Mouse (Mus musculus) intestine, embryonic 16.5 days (tissue): ENCODE measurements around the gene Gm20388. TPM values are rescaled to one million over a fixed set of nuclear protein-coding genes. Genes with fewer than 3 reads are reported as not detected.

Experiments
- ATAC-seq: fragments of 200-750 bp; cut with Nextera tagmentation; 2 replicates; pipeline ENCODE4 v1.8.0; 2017; ENCODE audit warnings: moderate TSS enrichment, moderate library complexity
- H3K27ac ChIP-seq: fragments of 300-500 bp; sonication (generic); 2 replicates; pipeline ENCODE4 v1.5.1; 2014; ENCODE audit warnings: mild to moderate bottlenecking, low read length
- H3K27me3 ChIP-seq: fragments of 300-500 bp; sonication (generic); replicated peaks from 2 replicates; pipeline ENCODE4 v1.6.1; 2014; ENCODE audit warnings: low read length, control low read depth, mixed read lengths; ENCODE audit not compliant: control insufficient read depth, insufficient read depth
- H3K36me3 ChIP-seq: fragments of 300-500 bp; sonication (generic); 2 replicates; pipeline ENCODE4 v1.6.1; 2014; ENCODE audit warnings: low read length, control low read depth; ENCODE audit not compliant: control insufficient read depth, insufficient read depth
- H3K4me1 ChIP-seq: fragments of 300-500 bp; sonication (generic); 2 replicates; pipeline ENCODE4 v1.6.1; 2014; ENCODE audit warnings: low read length, control low read depth, mixed read lengths; ENCODE audit not compliant: control insufficient read depth, insufficient read depth
- H3K4me2 ChIP-seq: fragments of 300-500 bp; sonication (generic); 2 replicates; pipeline ENCODE4 v1.6.1; 2014; ENCODE audit warnings: low read depth, low read length, control low read depth
- H3K4me3 ChIP-seq: fragments of 300-500 bp; sonication (generic); 2 replicates; pipeline ENCODE4 v1.5.1; 2014; ENCODE audit warnings: mild to moderate bottlenecking, low read length
- H3K9ac ChIP-seq: fragments of 300-500 bp; sonication (generic); 2 replicates; pipeline ENCODE4 v1.6.1; 2014; ENCODE audit warnings: low read depth, low read length
- H3K9me3 ChIP-seq: fragments of 300-500 bp; sonication (generic); 2 replicates; pipeline ENCODE4 v1.6.1; 2016; ENCODE audit warnings: low read length, control low read depth; ENCODE audit not compliant: control insufficient read depth
- WGBS: fragments of 180-500 bp; shearing (Covaris S2); extraction: QIAGEN DNeasy Blood & Tissue Kit; methylation state at CpG from one replicate; pipeline ENCODE4 v1.1.7; 2014; 5-methylcytosine and 5-hydroxymethylcytosine counted together
- polyA plus RNA-seq: library from polyadenylated mRNA; unstranded; fragments of >200 nt; fragmentation: Nextera tagmentation; extraction: Ambion mirVana; gene quantifications from 2 replicates; pipeline ENCODE4 v1.2.1, GENCODE M21; 2015

Gm20388 gene
- polyA plus RNA-seq, 1 experiment from 2014 or later = 5.8 TPM

- 86% methylated on average over 11 of the region's 12 CpGs for WGBS
- no peak overlapping the region for H3K9ac ChIP-seq
Observed at GRCm38 (mm10) chr8:122606810-122607209, 2696.2 kb downstream of the Gm20388 start.

GRCm38 (mm10) chr8:122610209-122610608 is 2699.6 kb downstream of the Gm20388 start:
- no peaks in the 10 kb centered on the region for H3K9me3 ChIP-seq
- H3K4me3 ChIP-seq = no peak overlapping the region
- WGBS = 57% methylated on average over 4 of the region's 4 CpGs
- H3K36me3 ChIP-seq = peaks cover 4% of the 10 kb centered on the region; the same call in 1 of the 2 replicates
- peak overlapping the region; percentile 82 for H3K4me2 ChIP-seq
- no peak overlapping the region for H3K27ac ChIP-seq
- H3K4me1 ChIP-seq = peaks cover 17% of the 10 kb centered on the region
- no peak for ATAC-seq
- no peaks in the 10 kb centered on the region for H3K27me3 ChIP-seq
- H3K9ac ChIP-seq = peak overlapping the region; percentile 85; the same call in 1 of the 2 replicates

More at GRCm38 (mm10) chr8:122606810-122607209, 2696.2 kb downstream of the Gm20388 start:
- Histone ChIP-seq H3K27me3 (no peaks in the 10 kb centered on the region), H3K36me3 (no peaks in the 10 kb centered on the region), H3K4me3 (no peak overlapping the region), H3K4me2 (no peak overlapping the region), H3K27ac (no peak overlapping the region), H3K4me1 (peaks cover 8% of the 10 kb centered on the region), H3K9me3 (no peaks in the 10 kb centered on the region)
- ATAC-seq = no peak

- 6% methylated on average over 20 of the region's 20 CpGs for WGBS
- Histone ChIP-seq H3K9ac (peak overlapping the region; percentile 85), H3K36me3 (peaks cover 4% of the 10 kb centered on the region; the same call in 1 of the 2 replicates), H3K27ac (peak overlapping the region; percentile 78), H3K4me2 (peak overlapping the region; percentile 82), H3K27me3 (no peaks in the 10 kb centered on the region), H3K4me1 (peaks cover 18% of the 10 kb centered on the region), H3K4me3 (peak overlapping the region; percentile 73), H3K9me3 (no peaks in the 10 kb centered on the region)
- ATAC-seq = peak; percentile 63; the same call in 1 of the 2 replicates
Observed at GRCm38 (mm10) chr8:122610612-122611277, 2700.1 kb downstream of the Gm20388 start.

DNA sequence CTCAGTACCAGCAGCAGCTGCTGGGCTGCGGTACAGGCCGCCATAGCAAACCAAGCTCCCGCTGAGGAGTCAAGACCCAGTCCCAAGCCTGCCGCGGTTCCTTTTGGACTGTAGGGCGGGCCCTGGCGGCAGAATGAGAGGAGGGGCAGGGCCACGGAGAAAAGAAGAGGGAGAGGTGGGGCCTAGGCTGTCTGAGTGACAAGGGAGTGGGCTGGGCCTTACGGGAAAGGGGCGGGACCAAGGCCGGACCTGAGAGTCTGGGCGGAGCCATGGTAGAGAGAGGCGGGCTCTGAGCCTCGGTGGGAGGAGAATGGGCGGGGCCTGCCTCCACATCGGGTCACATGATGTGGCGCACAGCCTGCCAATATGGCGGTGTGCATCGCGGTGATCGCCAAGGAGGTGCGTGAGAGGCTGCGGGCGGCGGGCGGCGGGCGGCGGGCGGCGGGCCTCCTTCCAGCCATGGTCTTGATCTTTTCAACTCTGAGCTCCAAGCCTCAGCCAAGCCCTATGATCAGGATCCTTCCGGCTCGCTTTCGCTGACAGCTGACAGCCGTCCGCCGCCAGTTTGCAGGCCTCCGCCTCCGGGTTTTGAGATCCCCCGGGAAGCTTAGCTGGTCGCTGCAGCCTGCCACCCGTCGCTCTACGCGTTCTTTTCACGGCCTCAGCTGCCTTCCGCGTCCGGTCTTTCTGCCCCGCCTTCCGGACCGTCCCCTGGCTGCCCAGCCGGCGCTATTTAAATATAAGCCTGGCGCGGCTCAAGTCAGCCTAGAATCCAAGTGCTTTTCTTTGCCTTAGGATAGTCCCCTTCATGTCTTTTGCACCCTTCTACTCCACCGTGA is 2700.9 kb downstream of the Gm20388 start, which contains the start of the genes Galns and Trappc2l:
Gene Galns (minus strand): TSS at position 169 of the 839 bp plus-strand sequence.
Gene Trappc2l (plus strand): TSS at position 346 of the 839 bp plus-strand sequence.
- H3K36me3 ChIP-seq = peaks cover 4% of the 10 kb centered on the region; the same call in 1 of the 2 replicates
- peak within 1 kb of the TSS; percentile 85 for H3K9ac ChIP-seq
- H3K4me3 ChIP-seq = peak within 1 kb of the TSS; percentile 73
- H3K4me2 ChIP-seq = peak within 1 kb of the TSS; percentile 82
- H3K4me1 ChIP-seq = peaks cover 21% of the 10 kb centered on the region
- H3K9me3 ChIP-seq = no peaks in the 10 kb centered on the region
- H3K27me3 ChIP-seq = no peaks in the 10 kb centered on the region
- WGBS = under 1% methylated on average over 57 of the region's 57 CpGs
- peak; percentile 96 for ATAC-seq
- H3K27ac ChIP-seq = peak within 1 kb of the TSS; percentile 85

- H3K4me3 ChIP-seq = no peak overlapping the region
- no peaks in the 10 kb centered on the region for H3K27me3 ChIP-seq
- H3K36me3 ChIP-seq = peaks cover 4% of the 10 kb centered on the region; the same call in 1 of the 2 replicates
- ATAC-seq = no peak
- H3K9ac ChIP-seq = no peak overlapping the region
- H3K9me3 ChIP-seq = no peaks in the 10 kb centered on the region
- WGBS = 63% methylated on average over 9 of the region's 9 CpGs
- H3K4me1 ChIP-seq = peaks cover 19% of the 10 kb centered on the region
- peak overlapping the region; percentile 47; the same call in 1 of the 2 replicates for H3K27ac ChIP-seq
- no peak overlapping the region for H3K4me2 ChIP-seq
Observed at GRCm38 (mm10) chr8:122616181-122616905, 2705.7 kb downstream of the Gm20388 start.

- ATAC-seq = 0 out of 2 replicates have a peak, but pooled peaks have one; percentile 19
- H3K36me3 ChIP-seq = peaks cover 4% of the 10 kb centered on the region; the same call in 1 of the 2 replicates
- no peaks in the 10 kb centered on the region for H3K9me3 ChIP-seq
- peaks cover 11% of the 10 kb centered on the region; the same call in 1 of the 2 replicates for H3K4me1 ChIP-seq
- H3K27me3 ChIP-seq = no peaks in the 10 kb centered on the region
- 27% methylated on average over 6 of the region's 7 CpGs for WGBS
- H3K4me3 ChIP-seq = no peak overlapping the region
- H3K4me2 ChIP-seq = no peak overlapping the region
- H3K27ac ChIP-seq = no peak overlapping the region
- 0 out of 2 replicates have a peak overlapping the region, but pooled peaks have one; percentile 24 for H3K9ac ChIP-seq
Observed at GRCm38 (mm10) chr8:122617947-122618546, 2707.4 kb downstream of the Gm20388 start.

DNA sequence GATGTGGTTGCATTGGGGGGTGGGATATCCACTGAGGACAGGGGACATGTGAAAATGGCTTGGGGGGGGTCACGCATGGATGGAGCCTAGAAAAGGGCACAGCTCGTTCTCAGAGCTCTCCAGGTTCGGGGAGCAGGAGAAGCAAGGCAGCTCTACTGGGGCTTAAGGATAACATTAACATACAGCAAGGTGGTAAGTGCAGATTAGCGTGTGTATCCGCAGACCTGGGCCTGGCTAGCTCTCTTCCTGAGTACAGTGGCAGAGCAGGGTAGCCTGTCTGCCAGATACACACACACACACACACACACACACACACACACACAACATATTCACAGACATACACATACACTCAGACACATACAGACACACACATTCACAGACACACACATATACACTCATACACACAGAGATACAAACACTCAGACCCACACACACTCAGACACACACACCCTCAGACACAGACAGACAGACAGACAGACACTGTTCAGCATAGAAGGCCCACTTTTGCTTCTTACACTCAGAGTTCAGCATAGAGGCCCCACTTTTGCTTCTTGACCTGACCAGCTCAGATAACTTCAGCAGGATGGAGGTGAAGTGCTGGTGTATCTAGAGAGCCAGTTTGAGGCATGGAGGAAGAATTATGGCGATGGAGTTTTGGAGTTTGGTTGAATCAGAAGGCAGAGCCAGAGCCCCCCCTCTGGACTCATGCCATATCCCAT is 2708.2 kb downstream of the Gm20388 start:
- Histone ChIP-seq H3K4me2 (no peak overlapping the region), H3K36me3 (peaks cover 4% of the 10 kb centered on the region; the same call in 1 of the 2 replicates), H3K4me1 (peaks cover 11% of the 10 kb centered on the region; the same call in 1 of the 2 replicates), H3K27ac (no peak overlapping the region), H3K9ac (no peak overlapping the region), H3K27me3 (no peaks in the 10 kb centered on the region), H3K9me3 (no peaks in the 10 kb centered on the region), H3K4me3 (no peak overlapping the region)
- WGBS = 76% methylated on average over 6 of the region's 6 CpGs
- ATAC-seq = no peak

GRCm38 (mm10) chr8:122620446-122620845 is 2709.8 kb downstream of the Gm20388 start:
- Histone ChIP-seq H3K36me3 (no peaks in the 10 kb centered on the region), H3K4me2 (no peak overlapping the region), H3K27me3 (no peaks in the 10 kb centered on the region), H3K4me3 (no peak overlapping the region), H3K27ac (no peak overlapping the region), H3K9ac (no peak overlapping the region), H3K9me3 (no peaks in the 10 kb centered on the region), H3K4me1 (peaks cover 11% of the 10 kb centered on the region; the same call in 1 of the 2 replicates)
- no peak for ATAC-seq
- WGBS = 33% methylated on average over 5 of the region's 5 CpGs
